Mouse (Mus musculus) thymus, postnatal 0 days (tissue): ENCODE results near the gene Rabgap1l. TPM values are rescaled to one million over a fixed set of nuclear protein-coding genes. Genes with fewer than 3 reads are reported as not detected.

Source experiments
- DNase-seq: peaks from one replicate; pipeline ENCODE4 v3.0.0-alpha.2; 2015; ENCODE audit warnings: low spot score
- polyA plus RNA-seq: library from polyadenylated mRNA; unstranded; fragments of >200 nt; fragmentation: Nextera tagmentation; extraction: Ambion mirVana; gene quantifications from 2 replicates; pipeline ENCODE4 v1.2.1, GENCODE M21; 2015

Rabgap1l gene
- polyA plus RNA-seq, 1 experiment from 2014 or later: 88.0 TPM

DNA sequence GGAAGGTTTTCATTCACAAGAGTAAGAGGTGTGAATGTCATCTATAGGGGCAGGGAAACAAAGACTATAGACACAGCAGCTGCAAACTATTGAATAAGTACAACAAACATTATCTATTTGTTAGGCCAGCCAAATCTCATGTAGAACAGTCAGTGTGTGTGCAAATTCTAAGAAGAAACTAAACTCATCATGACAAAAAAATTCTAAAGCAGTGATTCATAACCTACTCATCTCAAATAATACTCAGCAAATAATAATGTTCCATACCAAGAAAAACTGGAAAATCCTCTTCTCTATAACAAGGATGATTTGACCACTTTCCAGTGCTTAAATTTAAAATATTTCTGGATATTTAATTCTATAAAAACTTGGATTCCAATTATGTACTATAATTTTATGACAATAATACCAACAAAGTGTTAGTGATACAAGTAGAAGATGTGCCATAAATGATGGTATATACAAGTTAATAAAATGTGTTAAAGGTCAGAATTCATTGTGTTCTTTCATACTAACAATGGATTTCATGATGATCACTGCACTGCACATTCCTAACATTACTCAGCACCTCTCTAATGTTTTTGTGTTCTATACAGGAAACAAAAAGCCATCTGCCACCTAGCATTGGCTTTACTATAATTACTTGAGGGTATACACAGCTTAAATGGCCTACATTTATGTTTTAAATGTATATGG, 196.6 kb downstream of the Rabgap1l start:
- DNase-seq: no peak

DNA sequence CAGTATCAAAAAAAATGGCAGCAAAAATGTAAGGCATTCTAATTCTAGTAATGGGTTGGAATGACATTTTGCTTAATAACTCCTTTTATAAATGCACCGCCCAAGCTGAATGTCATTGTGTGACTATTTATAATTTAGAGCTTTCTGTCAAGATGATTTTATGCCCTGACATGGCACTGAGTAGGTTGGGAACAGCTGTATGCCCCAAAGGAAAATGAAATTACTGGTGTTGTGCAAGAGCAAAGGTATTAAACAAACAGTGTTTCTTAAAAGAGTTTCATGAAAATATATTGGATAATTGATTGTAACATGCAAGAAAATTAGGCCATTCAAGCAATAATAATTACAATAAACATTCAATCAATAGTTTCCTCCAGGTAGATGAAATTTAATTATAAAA, 198.4 kb downstream of the Rabgap1l start:
- no peak for DNase-seq

DNA sequence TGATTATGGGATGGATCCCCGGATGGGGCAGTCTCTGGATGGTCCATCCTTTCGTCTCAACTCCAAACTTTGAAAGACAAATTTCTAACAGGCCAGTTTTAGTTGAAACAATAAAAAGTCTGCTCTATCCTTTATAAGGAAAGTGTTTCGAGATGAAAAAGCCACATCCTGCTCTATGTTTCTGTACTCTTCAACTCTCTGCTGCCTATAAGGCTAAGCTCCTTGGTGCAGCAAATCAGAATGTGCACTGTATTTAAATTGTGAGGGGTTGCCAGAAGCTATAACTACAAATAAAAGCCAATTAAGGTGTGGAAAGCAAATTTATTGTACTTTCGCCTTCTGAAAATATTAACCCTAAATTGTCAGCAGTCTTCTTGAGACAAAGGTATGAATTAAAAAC, 198.9 kb downstream of the Rabgap1l start:
- no peak for DNase-seq

DNA sequence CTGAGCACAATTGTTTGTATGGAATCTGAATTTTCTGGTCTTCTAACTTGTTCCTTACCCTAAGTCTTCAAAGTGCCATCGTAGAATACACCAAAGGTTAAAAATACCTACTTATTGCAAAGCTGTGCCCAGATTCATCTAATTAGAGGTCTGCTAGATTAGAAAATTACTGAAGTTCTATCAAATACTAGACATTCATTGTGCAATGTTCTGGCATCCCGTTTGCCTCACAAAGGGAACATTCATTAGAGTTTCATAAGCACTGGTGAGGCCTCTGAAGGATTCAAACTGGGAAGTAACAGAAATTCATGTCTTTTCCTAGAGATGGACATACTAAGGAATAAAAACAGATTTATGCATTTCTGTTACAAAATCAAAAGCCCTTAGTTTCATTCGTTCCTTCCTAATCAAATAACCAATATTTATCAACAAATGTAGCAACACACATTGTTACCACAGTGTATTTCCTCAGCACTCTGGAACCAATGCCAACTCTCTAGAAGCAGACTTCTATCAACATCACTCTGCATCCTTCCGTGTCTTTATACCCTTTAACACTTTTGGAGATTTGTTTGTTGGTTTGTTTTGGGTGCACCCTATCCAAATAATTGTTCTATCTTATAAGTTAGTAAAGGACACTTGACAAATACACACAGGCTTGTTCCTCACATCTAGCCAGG, 204.0 kb downstream of the Rabgap1l start:
- DNase-seq: no peak

DNA sequence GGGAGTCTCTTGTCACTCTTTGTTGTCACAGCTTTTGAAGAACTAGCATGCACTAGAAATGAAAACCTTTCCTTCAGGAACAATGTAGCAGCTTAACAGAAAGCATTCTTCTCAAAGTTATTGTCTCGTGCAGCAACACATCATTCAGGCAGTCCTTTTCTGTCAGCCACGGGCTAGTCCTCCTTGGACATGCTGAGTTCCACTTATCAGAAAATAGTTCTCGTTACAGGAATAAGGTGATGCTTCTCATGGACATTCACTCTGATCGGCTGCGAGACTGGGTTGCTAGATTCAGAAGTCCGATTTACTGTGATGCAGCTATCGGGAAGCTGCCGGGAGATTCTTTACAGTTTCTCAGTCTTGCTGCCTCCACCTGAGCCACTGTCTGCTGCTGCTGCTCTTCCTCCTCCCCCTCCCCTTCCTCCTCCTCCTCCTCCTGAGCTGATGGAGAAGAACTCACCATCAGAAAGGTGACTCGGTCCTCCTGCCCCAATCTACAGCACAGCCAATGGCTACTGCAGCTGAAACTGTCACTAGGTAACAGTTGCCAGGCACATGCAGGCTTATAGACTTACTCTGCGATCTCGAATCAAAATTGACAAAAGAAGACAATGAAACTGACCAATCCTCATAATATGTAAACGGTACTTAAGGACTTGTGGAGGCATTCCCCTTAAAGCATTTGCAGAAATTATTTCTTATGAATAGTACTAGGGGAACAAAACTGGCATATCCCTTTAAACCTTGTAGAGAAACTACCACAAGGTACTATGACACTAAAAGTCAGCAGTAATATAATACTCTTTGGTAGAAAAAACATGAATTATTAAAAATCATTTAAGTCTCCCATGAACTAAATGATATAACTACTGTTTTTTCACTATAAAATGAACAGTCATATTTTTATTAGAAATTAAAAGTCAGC, 213.4 kb downstream of the Rabgap1l start:
- DNase-seq: no peak

DNA sequence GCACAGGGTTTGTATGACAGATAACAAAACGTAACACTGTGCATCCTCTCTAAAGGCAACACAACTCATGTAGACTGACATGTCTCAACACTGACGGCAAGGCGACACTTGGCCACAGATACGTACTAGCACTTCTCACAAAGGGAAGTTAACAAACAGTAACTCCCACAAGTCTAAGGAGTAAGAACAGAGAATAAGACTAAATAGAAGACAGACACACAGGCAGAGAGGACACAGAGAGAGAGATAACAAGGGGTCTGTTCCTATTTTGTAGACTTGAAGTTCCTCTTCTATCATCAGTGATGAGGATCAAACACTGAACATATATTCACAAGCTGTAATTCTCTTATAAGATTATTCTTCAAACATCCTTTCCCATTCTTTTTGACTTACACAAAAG, 216.9 kb downstream of the Rabgap1l start:
- DNase-seq: no peak

DNA sequence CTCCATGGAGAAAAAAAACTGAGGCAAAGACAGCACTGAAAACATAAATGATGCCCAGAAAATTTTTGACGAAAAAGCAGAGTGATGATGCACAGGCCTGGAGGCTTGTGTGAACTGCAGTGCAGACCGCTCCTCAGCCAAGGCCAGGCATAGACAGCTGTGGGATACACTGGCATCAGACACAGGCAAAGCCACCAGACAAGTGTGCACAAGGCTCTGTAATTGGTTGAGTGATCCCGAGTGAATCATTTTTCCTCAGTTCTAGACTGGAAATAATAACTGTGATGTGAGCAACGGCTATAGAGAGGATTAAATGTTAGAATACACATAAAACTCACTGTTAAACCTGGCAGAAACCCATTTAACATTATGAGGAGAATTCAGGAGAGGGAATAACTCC, 219.0 kb downstream of the Rabgap1l start:
- no peak for DNase-seq

DNA sequence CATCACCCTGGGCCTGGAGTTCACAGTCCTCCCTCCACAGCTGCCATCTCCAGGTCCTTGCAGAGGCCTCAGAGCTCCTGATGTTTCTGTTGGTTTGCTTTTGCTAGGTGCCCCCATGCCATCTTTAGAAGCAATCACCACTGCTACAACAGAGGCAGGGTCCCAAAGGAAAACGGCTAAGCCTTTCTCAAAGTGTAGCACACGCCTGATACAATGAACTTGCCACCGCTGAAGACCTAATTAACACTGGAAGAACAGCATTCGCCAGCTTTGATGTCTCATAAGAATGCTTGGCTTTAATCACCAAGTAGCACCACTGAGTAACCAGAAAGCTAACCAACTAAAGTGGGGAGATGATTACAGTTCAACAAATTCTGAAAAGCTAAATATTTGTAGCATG, 226.6 kb downstream of the Rabgap1l start:
- no peak for DNase-seq

DNA sequence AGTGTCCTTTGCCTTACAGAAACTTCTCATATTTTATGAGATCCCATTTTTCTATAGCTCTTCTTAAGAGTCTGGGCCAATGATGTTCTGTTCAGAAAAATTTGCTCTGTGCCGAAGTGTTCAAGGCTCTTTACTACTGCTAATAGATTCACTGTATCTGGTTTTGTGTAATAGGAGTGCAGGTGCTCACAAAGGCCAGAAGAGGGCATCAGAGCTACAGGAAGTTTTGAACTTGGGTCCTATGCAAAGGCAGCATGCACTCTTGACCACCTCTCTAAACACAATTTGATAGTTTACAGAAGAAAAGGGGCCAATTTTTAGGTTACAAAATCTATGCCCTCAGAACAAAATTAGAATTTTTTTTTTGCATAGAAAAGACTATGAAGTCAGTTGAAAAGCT, 231.6 kb downstream of the Rabgap1l start:
- peak; percentile 27 for DNase-seq

DNA sequence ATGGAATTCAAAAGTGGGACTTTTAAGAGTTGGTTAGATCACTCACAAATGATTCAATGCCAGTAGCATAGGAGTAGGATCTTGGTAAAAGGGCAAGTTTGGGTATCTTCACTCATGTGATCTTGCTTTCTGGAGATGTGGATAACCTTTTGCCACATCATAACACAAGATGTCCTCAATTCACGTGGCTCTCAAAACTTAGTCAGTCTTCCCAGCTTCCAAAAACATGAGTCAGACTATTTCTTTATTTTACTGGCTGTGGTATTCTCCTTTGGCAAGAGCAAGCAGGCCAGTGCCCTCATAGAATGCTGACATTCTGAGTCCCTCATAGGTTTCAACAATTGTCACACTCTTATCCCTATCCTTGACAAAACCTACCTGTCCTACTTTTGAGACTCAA, 242.4 kb downstream of the Rabgap1l start:
- no peak for DNase-seq

DNA sequence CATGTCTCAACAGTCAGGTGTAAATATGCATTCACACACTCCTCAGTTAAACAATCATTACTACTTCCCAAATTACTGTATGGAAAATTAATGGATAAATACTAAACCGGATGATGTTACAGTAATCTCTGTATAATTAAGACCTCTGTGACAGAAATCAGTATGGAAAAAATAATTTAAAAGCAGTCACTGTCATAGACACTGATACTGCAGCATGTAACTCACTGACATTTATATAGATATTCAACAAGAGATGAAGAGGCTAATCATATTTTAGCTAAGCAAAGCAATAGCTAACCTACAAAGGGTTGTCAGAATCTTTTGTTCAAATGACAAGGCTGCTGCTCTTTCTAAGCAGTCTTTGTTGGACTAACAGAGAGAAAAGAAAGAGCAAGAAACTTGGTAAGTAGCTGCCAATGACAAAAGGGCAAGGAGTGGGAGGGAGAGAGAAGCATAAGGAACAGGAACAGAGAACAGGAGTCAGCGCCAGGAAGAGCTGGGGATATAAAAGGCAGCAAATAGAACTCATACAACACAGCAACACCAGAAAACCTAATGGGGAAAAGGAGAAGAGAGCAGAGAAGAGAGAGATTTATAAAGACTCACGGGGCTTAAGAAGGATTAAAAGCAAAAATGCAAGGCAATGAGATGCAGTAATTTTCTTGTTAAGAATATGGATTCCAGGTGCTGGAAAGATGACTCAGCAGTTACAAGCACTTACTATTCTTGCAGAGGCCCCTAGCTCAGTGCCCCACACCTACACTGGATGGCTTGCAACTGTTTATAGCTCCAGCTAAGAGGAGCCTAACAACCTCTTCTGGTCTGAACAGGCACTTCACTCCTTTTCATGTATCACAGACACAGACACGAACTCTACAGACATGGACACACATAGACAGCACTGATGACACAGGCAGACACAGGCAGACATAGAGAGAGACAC, 244.8 kb downstream of the Rabgap1l start:
- DNase-seq: no peak

DNA sequence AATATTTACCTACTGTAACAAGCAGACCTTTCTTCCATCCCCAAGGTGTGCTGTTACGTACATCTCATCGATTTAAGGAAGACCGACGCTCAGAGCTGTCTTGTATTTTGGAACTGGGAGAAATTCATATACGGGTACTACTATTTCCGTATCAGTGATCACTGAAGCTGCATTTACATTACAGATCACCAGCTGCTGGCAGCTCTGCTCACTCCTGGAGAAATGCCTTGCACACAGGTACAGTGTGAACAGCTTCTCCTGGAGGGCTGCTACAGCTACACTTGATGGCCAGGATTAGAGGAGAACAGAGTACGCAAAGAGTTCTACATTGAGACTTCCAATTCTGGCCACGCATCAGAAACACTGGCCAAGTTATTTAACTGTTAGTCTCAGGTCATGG, 257.4 kb downstream of the Rabgap1l start:
- DNase-seq: no peak

DNA sequence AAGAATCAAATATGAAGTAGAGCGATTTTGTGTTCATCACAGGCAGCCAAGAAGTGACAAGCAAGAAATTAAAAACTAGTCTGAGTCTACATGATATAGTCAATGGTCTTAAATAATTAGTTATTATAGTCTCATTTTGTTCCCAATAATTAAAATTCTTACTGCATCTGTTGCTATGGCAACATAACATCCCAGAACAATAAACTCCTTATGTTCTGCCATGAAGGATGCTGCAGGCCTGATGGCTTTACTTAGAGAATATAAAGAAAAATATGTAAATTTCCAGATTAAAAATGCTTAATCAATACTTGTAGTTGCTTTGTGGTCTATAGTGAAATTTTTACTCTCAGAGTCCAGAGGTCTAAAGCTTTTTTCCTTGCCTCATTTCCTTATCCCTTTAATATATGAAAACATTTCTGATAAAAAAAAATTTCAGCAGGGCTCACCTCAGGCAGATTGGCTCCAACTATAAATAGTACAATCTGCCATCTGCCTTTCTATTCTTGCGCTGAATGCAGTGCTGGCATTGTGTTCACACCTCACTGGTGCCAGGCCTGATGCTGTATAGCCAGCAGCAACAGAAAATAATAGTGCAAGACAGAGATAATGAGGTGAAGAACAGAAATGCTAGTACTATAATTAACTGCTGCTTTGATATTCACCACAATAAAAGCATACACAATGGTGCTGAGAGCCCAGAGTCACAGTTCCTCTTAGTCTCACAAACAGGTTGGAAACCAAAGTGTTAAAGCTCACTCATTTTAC, 258.3 kb downstream of the Rabgap1l start:
- no peak for DNase-seq

DNA sequence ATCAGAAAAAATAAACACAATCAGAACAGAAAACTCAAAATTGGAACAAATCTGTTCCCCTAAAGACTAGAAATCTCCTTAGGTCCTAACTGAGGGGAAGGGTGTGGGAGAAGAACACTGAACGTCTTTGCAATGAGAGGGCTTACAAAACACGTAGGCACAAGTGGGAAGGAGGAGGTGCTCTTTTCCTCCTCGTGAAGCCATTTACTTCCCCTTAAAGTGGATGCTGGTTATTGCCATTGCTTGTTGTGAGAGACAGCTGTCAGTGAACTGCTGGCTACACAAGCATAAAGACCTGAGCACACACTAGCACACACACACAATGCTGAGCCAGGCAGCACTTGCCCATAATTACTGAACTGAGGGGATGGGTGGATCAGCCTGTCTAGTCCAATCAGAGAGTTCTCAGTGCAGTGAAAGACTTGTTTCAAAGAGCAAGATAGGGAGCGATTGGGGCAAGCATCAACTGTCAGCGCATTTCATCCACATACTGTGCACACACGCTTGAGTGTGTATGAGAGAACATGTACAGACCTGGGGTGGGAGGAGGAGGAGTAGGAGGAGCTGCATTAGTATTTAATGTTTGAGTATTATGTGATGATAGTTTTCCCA, 259.7 kb downstream of the Rabgap1l start:
- no peak for DNase-seq

DNA sequence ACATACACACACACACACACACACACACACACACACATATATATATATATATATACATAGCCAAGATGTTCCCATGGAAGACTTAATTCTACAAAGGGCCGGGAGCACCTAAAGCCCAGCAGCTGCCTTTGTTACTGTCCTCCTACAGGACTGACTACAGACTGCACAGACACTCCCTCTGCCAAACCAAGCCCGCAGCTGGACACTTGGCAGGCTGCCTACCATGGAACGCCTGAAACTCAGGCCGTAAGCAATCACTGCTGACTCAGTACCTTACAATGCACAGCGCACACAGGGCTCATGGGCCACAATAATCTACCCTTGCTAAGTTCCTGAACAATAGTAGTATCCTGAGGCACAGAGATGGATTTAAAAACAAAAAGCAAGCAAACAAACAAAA, 261.6 kb downstream of the Rabgap1l start:
- DNase-seq: no peak

DNA sequence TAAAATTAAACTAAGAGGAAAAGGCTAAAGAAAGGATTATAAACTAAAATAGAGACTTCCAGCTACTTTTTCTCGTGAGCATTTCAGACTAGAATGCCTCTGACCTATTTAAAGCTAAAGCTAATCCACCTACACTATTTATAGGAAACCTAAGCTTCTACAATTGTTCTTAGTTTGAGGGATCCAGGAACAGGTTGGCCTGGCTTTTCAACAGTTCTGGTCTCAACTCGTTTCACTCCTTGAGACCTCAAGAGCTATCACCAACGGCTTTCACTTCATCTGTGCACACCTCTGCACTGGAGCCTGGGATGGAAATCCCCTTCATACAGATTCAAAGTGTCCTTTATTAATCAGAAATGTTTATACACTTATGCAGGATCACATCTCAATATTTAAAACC, 271.1 kb downstream of the Rabgap1l start:
- DNase-seq: no peak

DNA sequence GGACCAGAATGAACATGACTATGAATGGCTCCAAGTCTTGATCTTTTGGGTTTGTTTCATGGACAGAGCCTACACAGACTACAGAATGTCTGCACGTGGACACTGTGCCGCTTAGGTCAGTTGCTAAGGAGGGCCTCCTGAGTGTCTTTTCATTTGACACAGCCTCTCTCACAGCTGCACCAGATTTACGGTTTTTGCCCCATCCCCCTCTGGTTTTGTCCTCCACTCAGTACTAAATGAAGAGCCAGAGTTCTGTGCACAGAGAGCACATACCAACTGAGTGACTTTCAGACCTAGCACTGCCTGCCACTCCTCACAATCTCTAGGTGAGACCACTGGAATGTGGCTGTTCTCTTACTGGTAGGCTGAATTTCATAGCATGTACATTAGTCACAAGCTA, 272.3 kb downstream of the Rabgap1l start:
- no peak for DNase-seq

DNA sequence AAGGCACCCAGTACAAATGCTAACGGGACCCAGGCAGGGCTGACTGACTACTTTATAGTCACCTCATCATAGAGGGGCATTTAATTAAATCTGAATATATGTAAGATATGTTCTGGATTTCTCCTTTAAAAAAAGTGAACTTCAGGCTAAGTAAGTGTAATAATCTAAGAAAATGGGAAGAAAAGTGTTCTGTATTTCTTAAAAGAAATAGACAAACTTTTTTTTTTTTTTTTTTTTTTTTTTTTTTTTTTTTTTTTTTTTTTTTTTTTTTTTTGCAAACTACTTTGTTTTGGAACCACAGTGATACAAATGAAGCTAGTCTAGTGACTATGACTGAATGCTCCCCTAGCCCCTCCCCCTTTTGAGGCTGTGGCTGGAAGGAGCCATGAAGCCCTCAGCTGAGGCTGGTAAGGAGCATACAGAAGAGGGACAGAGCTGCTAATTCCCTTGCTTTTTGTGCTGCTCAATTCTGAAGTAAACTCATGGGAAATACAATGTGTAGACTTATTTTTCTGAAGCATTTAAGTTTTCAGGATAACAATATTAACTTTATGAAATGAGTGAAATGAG, 273.0 kb downstream of the Rabgap1l start:
- no peak for DNase-seq

DNA sequence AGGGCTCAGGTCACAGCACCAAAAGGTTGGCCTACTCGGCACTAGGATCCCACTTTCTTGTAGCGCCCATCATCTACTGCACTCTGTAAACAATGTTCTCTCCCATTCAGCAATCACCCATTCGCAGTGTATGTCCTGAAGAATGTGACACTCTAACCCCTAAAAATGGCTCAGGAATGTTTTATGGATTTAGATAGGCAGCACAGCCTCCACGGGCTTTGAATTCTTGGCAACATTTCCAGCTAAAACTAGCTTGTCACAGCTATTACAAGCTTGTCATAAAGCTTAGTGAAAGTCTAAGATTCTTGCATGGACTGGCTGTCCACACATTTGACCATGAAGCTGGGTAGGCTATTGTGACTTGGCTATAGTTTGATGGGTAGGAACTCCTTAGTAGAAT, 274.5 kb downstream of the Rabgap1l start:
- no peak for DNase-seq

DNA sequence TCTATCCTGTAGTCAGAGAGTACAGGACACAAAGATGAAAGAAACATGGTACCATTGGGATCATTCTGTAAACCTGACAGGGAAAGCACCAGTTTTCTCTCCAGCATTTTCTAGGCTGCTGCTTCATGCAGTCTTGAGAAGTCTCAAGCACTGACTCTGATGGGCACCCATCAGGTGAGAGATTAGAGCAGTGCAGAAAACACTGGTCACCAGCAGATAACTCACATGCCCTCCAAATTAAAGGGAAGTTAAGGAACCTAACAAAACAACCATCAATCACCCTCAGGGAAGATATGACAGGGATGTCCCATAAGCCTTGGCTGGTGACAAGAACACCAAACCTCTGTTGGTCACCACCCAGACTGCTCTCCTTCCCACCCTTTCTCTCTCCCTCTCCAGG, 285.2 kb downstream of the Rabgap1l start:
- DNase-seq: no peak
